Mouse (Mus musculus): Measurements from ENCODE around the gene Asic5. TPM values are rescaled to one million over a fixed set of nuclear protein-coding genes. Genes with fewer than 3 reads are reported as not detected.

Gene Asic5
- polyA plus RNA-seq (2015; fragmentation: Nextera tagmentation; extraction: Ambion mirVana), result 0.64 and 1.1 TPM in 2 replicates

DNA sequence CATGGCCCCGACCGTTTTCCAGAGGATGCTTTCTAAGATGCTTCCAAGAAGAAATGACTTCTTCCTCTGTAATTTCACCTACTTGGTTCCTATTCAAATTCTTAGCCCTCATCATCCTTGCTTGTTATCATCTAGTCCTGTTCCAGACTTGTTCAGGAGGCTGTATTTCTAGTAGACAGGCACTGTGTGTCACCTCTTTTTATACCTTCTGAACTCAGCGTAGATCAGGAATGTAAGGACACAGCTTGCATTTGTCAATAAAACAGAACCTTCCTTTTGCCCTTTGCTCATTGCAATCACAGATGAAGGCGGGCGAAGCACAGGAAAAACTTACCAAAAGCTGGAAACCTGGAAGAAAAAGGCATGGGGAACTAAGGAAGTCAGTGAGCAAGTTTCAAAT is at the start of gene Asic5:
Gene Asic5 (plus strand): TSS at position 301 of the 400 bp plus-strand sequence.
- H3K36me3 ChIP-seq (replicated peaks; ENCODE audit: insufficient read depth, low read length), result no peaks in the 10 kb centered on the region
- DNase-seq (no peak), ATAC-seq (0 out of 2 replicates have a peak, but pooled peaks have one; percentile 36)
- H3K4me3 ChIP-seq (ENCODE audit: low read depth, low read length), result no peak within 1 kb of the TSS
- 61% methylated on average over 5 of the region's 5 CpGs for WGBS (ENCODE audit: insufficient replicate concordance)
- H3K27me3 ChIP-seq (ENCODE audit: insufficient read depth, low read length), result no peaks in the 10 kb centered on the region
- H3K27ac ChIP-seq (ENCODE audit: low read depth), result peak within 1 kb of the TSS; percentile 19; the same call in 1 of the 2 replicates
- no peaks in the 10 kb centered on the region for H3K4me1 ChIP-seq (ENCODE audit: insufficient read depth)
- no peaks in the 10 kb centered on the region for H3K9me3 ChIP-seq (ENCODE audit: low read length)
- 0 out of 2 replicates have a peak within 1 kb of the TSS, but pooled peaks have one; percentile 12 for H3K9ac ChIP-seq (replicated peaks)
- H3K4me2 ChIP-seq (ENCODE audit: low read depth, low read length), result peak within 1 kb of the TSS; percentile 20; the same call in 1 of the 2 replicates
- TF ChIP-seq CTCF (IDR thresholded peaks at IDR 0.05; ENCODE audit: low read depth) (no peak), EP300 (IDR thresholded peaks at IDR 0.05; ENCODE audit: low read depth) (no peak)

DNA sequence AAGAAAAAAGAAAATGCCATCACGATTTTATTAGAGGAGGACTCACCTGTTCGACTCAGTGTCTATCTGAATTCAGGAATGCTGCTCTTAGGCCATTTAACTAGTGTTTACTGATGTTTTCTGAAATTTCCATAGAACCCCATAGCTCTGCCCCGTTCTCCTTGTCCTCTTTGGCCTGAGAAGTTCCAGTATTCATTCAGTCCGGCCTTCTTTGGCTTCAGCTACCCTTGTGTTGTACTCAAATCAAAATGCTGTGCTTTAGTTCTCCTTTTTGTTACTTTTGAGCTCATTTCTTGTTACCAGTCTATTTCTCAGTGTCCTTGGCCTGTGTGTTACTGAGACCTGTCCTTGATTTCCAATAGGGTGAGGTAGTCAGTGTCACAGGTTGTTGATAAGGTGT is 48.7 kb upstream of the Asic5 start:
- ATAC-seq (no peak), DNase-seq (no peak)
- 73% methylated on average over 4 of the region's 4 CpGs for WGBS (ENCODE audit: insufficient replicate concordance)
- H3K36me3 ChIP-seq (replicated peaks; ENCODE audit: insufficient read depth, low read length), result no peaks in the 10 kb centered on the region
- TF ChIP-seq CTCF (IDR thresholded peaks at IDR 0.05; ENCODE audit: low read depth), result no peak
- no peak for TF ChIP-seq EP300 (IDR thresholded peaks at IDR 0.05; ENCODE audit: low read depth)
- no peaks in the 10 kb centered on the region for H3K9me3 ChIP-seq (ENCODE audit: low read length)
- no peaks in the 10 kb centered on the region for H3K27me3 ChIP-seq (ENCODE audit: insufficient read depth, low read length)
- H3K27ac ChIP-seq (ENCODE audit: low read depth), result no peak overlapping the region
- peaks cover 8% of the 10 kb centered on the region; the same call in 1 of the 2 replicates for H3K4me1 ChIP-seq (ENCODE audit: insufficient read depth)
- H3K4me3 ChIP-seq (ENCODE audit: low read depth, low read length), result no peak overlapping the region
- H3K4me2 ChIP-seq (ENCODE audit: low read depth, low read length), result peak overlapping the region; percentile 63; the same call in 1 of the 2 replicates
- H3K9ac ChIP-seq (replicated peaks), result no peak overlapping the region

DNA sequence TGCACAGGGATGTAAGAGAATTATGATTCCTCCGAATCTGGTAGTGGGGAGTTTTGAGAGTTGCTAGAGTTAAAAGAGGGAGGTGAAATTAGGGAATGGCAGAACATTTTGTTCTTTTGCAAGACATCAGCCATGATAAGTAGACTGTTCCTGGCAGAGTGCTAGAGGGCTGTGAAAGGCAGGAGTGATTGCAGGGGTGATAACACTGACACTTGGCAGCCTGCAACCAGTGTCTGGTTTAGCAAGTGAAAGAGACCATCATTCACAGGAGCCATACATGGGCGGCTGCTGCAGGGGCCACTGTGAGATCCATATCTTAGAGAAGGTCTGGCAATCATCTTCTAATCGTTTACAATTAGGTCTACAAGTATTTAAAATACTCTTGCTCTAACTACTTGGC is 43.2 kb upstream of the Asic5 start:
- 53% methylated on average over 3 of the region's 3 CpGs for WGBS (ENCODE audit: insufficient replicate concordance)
- Histone ChIP-seq H3K9ac (replicated peaks) (no peak overlapping the region), H3K4me3 (ENCODE audit: low read depth, low read length) (no peak overlapping the region), H3K27ac (ENCODE audit: low read depth) (no peak overlapping the region), H3K4me1 (ENCODE audit: insufficient read depth) (peaks cover 8% of the 10 kb centered on the region; the same call in 1 of the 2 replicates), H3K9me3 (ENCODE audit: low read length) (no peaks in the 10 kb centered on the region), H3K27me3 (ENCODE audit: insufficient read depth, low read length) (no peaks in the 10 kb centered on the region), H3K36me3 (replicated peaks; ENCODE audit: insufficient read depth, low read length) (0 out of 2 replicates have a peak, but pooled peaks cover 4% of the 10 kb centered on the region), H3K4me2 (ENCODE audit: low read depth, low read length) (no peak overlapping the region)
- no peak for DNase-seq
- TF ChIP-seq EP300 (IDR thresholded peaks at IDR 0.05; ENCODE audit: low read depth) (no peak), CTCF (IDR thresholded peaks at IDR 0.05; ENCODE audit: low read depth) (no peak)
- no peak for ATAC-seq

DNA sequence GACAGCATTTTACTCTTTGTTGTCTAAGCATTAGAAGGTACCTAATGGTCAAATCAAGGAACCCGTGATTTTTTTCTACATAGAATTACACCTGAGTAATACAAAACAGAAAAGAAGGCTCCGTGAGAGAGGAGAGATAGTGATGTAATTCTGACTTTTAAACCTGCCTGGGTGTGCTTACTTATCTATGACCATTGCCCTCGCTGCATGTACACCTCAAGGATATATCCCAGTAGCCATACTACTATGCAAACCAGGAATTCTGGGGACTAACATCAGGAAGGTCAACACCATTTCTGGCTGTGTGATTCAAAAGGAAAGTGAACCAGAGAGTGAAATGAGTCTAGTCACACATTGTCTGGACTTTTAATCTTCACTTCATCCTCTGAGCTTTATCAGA is 39.7 kb upstream of the Asic5 start:
- no peaks in the 10 kb centered on the region for H3K4me1 ChIP-seq (ENCODE audit: insufficient read depth)
- H3K27ac ChIP-seq (ENCODE audit: low read depth), result no peak overlapping the region
- no peaks in the 10 kb centered on the region for H3K9me3 ChIP-seq (ENCODE audit: low read length)
- TF ChIP-seq CTCF (IDR thresholded peaks at IDR 0.05; ENCODE audit: low read depth), result no peak
- TF ChIP-seq EP300 (IDR thresholded peaks at IDR 0.05; ENCODE audit: low read depth), result no peak
- peaks cover 11% of the 10 kb centered on the region for H3K36me3 ChIP-seq (replicated peaks; ENCODE audit: insufficient read depth, low read length)
- H3K4me2 ChIP-seq (ENCODE audit: low read depth, low read length), result no peak overlapping the region
- no peak for ATAC-seq
- H3K4me3 ChIP-seq (ENCODE audit: low read depth, low read length), result no peak overlapping the region
- WGBS (ENCODE audit: insufficient replicate concordance), result 75% methylated on average over 3 of the region's 3 CpGs
- DNase-seq, result no peak
- H3K27me3 ChIP-seq (ENCODE audit: insufficient read depth, low read length), result no peaks in the 10 kb centered on the region
- no peak overlapping the region for H3K9ac ChIP-seq (replicated peaks)

DNA sequence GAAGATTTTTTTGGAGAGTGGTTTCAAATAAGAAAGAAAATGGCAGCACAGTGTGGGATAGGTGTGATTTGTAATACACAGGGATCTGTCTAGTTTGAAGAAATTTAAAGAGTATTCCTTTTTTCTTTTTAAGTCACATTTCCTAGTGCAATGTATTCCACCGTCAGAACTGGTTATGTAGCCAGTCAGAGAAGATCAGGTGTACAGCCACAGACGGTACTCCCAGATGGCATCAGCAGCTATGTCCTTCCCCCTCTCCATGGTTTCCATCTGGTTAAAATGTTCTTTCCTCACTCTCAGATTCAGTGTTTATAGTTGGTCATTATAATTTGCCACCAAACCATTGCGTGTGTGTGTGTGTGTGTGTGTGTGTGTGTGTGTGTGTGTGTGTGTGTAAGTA is 39.0 kb upstream of the Asic5 start:
- ATAC-seq (no peak), DNase-seq (no peak)
- WGBS (ENCODE audit: insufficient replicate concordance), result 87% methylated on average over 3 of the region's 3 CpGs
- no peaks in the 10 kb centered on the region for H3K27me3 ChIP-seq (ENCODE audit: insufficient read depth, low read length)
- H3K9me3 ChIP-seq (ENCODE audit: low read length), result no peaks in the 10 kb centered on the region
- H3K27ac ChIP-seq (ENCODE audit: low read depth), result no peak overlapping the region
- H3K9ac ChIP-seq (replicated peaks), result no peak overlapping the region
- H3K4me3 ChIP-seq (ENCODE audit: low read depth, low read length), result no peak overlapping the region
- TF ChIP-seq CTCF (IDR thresholded peaks at IDR 0.05; ENCODE audit: low read depth), result no peak
- no peak for TF ChIP-seq EP300 (IDR thresholded peaks at IDR 0.05; ENCODE audit: low read depth)
- H3K4me1 ChIP-seq (ENCODE audit: insufficient read depth), result no peaks in the 10 kb centered on the region
- H3K4me2 ChIP-seq (ENCODE audit: low read depth, low read length), result no peak overlapping the region
- peaks cover 11% of the 10 kb centered on the region for H3K36me3 ChIP-seq (replicated peaks; ENCODE audit: insufficient read depth, low read length)

DNA sequence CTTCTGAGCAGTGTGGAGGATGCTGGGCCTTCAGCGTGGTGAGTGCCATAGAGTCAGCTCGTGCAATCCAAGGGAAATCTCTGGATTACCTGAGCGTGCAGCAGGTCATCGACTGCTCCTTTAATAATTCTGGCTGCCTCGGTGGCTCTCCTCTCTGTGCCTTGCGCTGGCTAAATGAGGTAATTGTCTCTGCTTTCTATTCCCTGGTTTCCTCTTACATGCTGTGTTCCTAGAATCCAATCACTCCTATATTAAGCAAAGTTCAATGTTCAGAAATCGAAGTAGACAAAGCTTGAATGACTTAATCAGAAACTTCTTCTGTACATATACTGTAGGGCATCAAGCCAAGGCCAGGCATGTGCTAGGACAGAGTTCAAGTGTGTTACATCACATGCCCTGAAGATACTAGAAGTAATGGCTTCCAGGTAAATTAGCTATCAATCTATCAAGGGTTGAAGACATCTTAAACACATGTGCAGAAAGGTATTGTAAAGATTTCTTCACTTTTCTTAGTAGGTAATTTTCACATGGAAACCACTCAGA is 37.2 kb upstream of the Asic5 start:
- Histone ChIP-seq H3K4me3 (ENCODE audit: low read depth, low read length) (no peak overlapping the region), H3K27me3 (ENCODE audit: insufficient read depth, low read length) (no peaks in the 10 kb centered on the region), H3K27ac (ENCODE audit: low read depth) (no peak overlapping the region), H3K9me3 (ENCODE audit: low read length) (no peaks in the 10 kb centered on the region), H3K4me1 (ENCODE audit: insufficient read depth) (no peaks in the 10 kb centered on the region), H3K9ac (replicated peaks) (no peak overlapping the region), H3K4me2 (ENCODE audit: low read depth, low read length) (no peak overlapping the region), H3K36me3 (replicated peaks; ENCODE audit: insufficient read depth, low read length) (peaks cover 11% of the 10 kb centered on the region)
- ATAC-seq, result no peak
- TF ChIP-seq CTCF (IDR thresholded peaks at IDR 0.05; ENCODE audit: low read depth) (no peak), EP300 (IDR thresholded peaks at IDR 0.05; ENCODE audit: low read depth) (no peak)
- 90% methylated on average over 7 of the region's 7 CpGs for WGBS (ENCODE audit: insufficient replicate concordance)
- DNase-seq, result no peak
